Comparison of ENCODE assay signal across 14 mouse cellular contexts in genomic region chr11:75164051-75164450, GRCm38 (mm10). TPM values are rescaled to one million over a fixed set of nuclear protein-coding genes. Genes with fewer than 3 reads are reported as not detected.
DNase-seq lines count a peak whose midpoint lies in the region; ATAC-seq lines count a peak whose summit lies in the region.
"Had no signal": no experiment of that assay in that cellular context is flagged by ENCODE, and none has a peak within 500 bp of the region (broad histone marks: within the 10 kb centered on the region; RNA-seq: fewer than 3 reads in every experiment).

No protein-coding gene starts in this region.

- DNase-seq in gastrocnemius, postnatal 10 days = peak; percentile 4
- DNase-seq in gastrocnemius, postnatal 14 days = no peak
- DNase-seq in kidney, postnatal 10 days = no peak
- DNase-seq in midbrain, embryonic 11.5 days (ENCODE audit: low spot score, missing footprints) = peak; percentile 80
- no peak for DNase-seq in midbrain, embryonic 14.5 days
- no peak for DNase-seq in right cerebral cortex, adult 2 months (ENCODE audit: low spot score in 2 of 2)
- DNase-seq: cerebellum, adult 18-20 months; liver had no signal

- H3K4me2 ChIP-seq in kidney, embryonic 14.5 days (replicated peaks; ENCODE audit: low read depth, low read length) = peak overlapping the region; percentile 81
- no peak overlapping the region for H3K4me2 ChIP-seq in midbrain, embryonic 11.5 days
- H3K4me2 ChIP-seq in midbrain, embryonic 14.5 days (ENCODE audit: low read length) = no peak overlapping the region
- peak overlapping the region; percentile 85 for H3K4me2 ChIP-seq in stomach, embryonic 15.5 days
- H3K4me2 ChIP-seq: forebrain, embryonic 15.5 days; midbrain, embryonic 15.5 days had no signal

- peaks cover 39% of the 10 kb centered on the region for H3K27me3 ChIP-seq in kidney, embryonic 14.5 days (ENCODE audit: control insufficient read depth, insufficient read depth, low read length)
- H3K27me3 ChIP-seq in midbrain, embryonic 11.5 days (ENCODE audit: control insufficient read depth, insufficient read depth, low read length) = peaks cover 55% of the 10 kb centered on the region
- peaks cover 62% of the 10 kb centered on the region for H3K27me3 ChIP-seq in midbrain, embryonic 14.5 days (ENCODE audit: control insufficient read depth, insufficient read depth, low read length)
- H3K27me3 ChIP-seq in stomach, embryonic 15.5 days (replicated peaks) = peaks cover 29% of the 10 kb centered on the region

- 61% methylated on average over 2 of the region's 2 CpGs for WGBS in kidney, embryonic 14.5 days
- WGBS in midbrain, embryonic 11.5 days = 85% methylated on average over 2 of the region's 2 CpGs
- 82% methylated on average over 2 of the region's 2 CpGs for WGBS in midbrain, embryonic 14.5 days
- WGBS in stomach, embryonic 15.5 days = 67% methylated on average over 2 of the region's 2 CpGs

- H3K36me3 ChIP-seq in kidney, embryonic 14.5 days (ENCODE audit: control insufficient read depth, insufficient read depth, low read length) = peaks cover 72% of the 10 kb centered on the region
- no peaks in the 10 kb centered on the region; the same call in 1 of the 2 replicates for H3K36me3 ChIP-seq in midbrain, embryonic 11.5 days (ENCODE audit: control insufficient read depth, insufficient read depth, low read length)
- peaks cover 47% of the 10 kb centered on the region for H3K36me3 ChIP-seq in midbrain, embryonic 14.5 days (ENCODE audit: control insufficient read depth, insufficient read depth, low read length)
- peaks cover 20% of the 10 kb centered on the region; the same call in 1 of the 2 replicates for H3K36me3 ChIP-seq in stomach, embryonic 15.5 days

- peak overlapping the region; percentile 85; the same call in 1 of the 2 replicates for H3K9ac ChIP-seq in kidney, embryonic 14.5 days (ENCODE audit: low read depth, low read length)
- no peak overlapping the region for H3K9ac ChIP-seq in midbrain, embryonic 11.5 days (ENCODE audit: low read length)
- no peak overlapping the region for H3K9ac ChIP-seq in midbrain, embryonic 14.5 days (replicated peaks; ENCODE audit: low read length)
- peak overlapping the region; percentile 7; the same call in 1 of the 2 replicates for H3K9ac ChIP-seq in stomach, embryonic 15.5 days
- H3K9ac ChIP-seq: forebrain, embryonic 15.5 days; hindbrain, embryonic 13.5 days; midbrain, embryonic 15.5 days had no signal

- no peaks in the 10 kb centered on the region for H3K9me3 ChIP-seq in kidney, embryonic 14.5 days (ENCODE audit: control insufficient read depth, low read length)
- no peaks in the 10 kb centered on the region for H3K9me3 ChIP-seq in midbrain, embryonic 11.5 days (ENCODE audit: control insufficient read depth, low read length)
- H3K9me3 ChIP-seq in midbrain, embryonic 14.5 days (ENCODE audit: control insufficient read depth, low read length) = no peaks in the 10 kb centered on the region
- no peaks in the 10 kb centered on the region for H3K9me3 ChIP-seq in stomach, embryonic 15.5 days
- H3K9me3 ChIP-seq: forebrain, embryonic 15.5 days; hindbrain, embryonic 13.5 days; midbrain, embryonic 15.5 days had no signal

- H3K4me3 ChIP-seq in kidney, embryonic 14.5 days (ENCODE audit: low read length) = peak overlapping the region; percentile 77; the same call in 1 of the 2 replicates
- no peak overlapping the region for H3K4me3 ChIP-seq in midbrain, embryonic 11.5 days (ENCODE audit: low read depth, low read length)
- H3K4me3 ChIP-seq in midbrain, embryonic 14.5 days (replicated peaks; ENCODE audit: low read depth, low read length) = no peak overlapping the region
- no peak overlapping the region; the same call in 1 of the 2 replicates for H3K4me3 ChIP-seq in stomach, embryonic 15.5 days (replicated peaks)
- H3K4me3 ChIP-seq: forebrain, embryonic 15.5 days; midbrain, embryonic 15.5 days had no signal

- intact Hi-C loops in gastrocnemius, postnatal 14 days (cut with DNase I; ENCODE audit: low total_unique reads) = no loop called here

- H3K27ac ChIP-seq in kidney, embryonic 14.5 days (ENCODE audit: low read depth, low read length) = peak overlapping the region; percentile 96; the same call in 1 of the 2 replicates
- no peak overlapping the region for H3K27ac ChIP-seq in midbrain, embryonic 11.5 days (ENCODE audit: low read depth, low read length)
- H3K27ac ChIP-seq in midbrain, embryonic 14.5 days (replicated peaks; ENCODE audit: low read depth, low read length) = no peak overlapping the region
- peak overlapping the region; percentile 91 for H3K27ac ChIP-seq in stomach, embryonic 15.5 days
- H3K27ac ChIP-seq: forebrain, embryonic 15.5 days; hindbrain, embryonic 13.5 days; macrophage; midbrain, embryonic 15.5 days had no signal

- no peak for ATAC-seq in kidney, embryonic 14.5 days (ENCODE audit: low FRiP score, low TSS enrichment)
- no peak for ATAC-seq in midbrain, embryonic 11.5 days (ENCODE audit: low FRiP score)
- ATAC-seq in midbrain, embryonic 14.5 days (ENCODE audit: low FRiP score, low TSS enrichment) = no peak
- ATAC-seq in stomach, embryonic 15.5 days (ENCODE audit: insufficient read depth, low FRiP score, low read depth) = no peak
- ATAC-seq: forebrain, embryonic 15.5 days; midbrain, embryonic 15.5 days had no signal

- H3K4me1 ChIP-seq in kidney, embryonic 14.5 days (ENCODE audit: control insufficient read depth, insufficient read depth, low read length) = peaks cover 20% of the 10 kb centered on the region
- peaks cover 22% of the 10 kb centered on the region for H3K4me1 ChIP-seq in midbrain, embryonic 11.5 days (ENCODE audit: control insufficient read depth, insufficient read depth, low read length)
- peaks cover 11% of the 10 kb centered on the region for H3K4me1 ChIP-seq in midbrain, embryonic 14.5 days (ENCODE audit: control insufficient read depth, insufficient read depth, low read length)
- H3K4me1 ChIP-seq in stomach, embryonic 15.5 days = peaks cover 72% of the 10 kb centered on the region

RNA-seq across cellular contexts. Expression of gene Hic1, which starts 5.3 kb away (rescaled TPM):
- total RNA-seq in gastrocnemius, postnatal 10 days (2021) = 10 to 100 TPM; 21.1 to 27.1 TPM
- 10 to 100 TPM; 12.3 to 18.9 TPM for total RNA-seq in gastrocnemius, postnatal 14 days (2021)
- polyA plus RNA-seq in kidney, embryonic 14.5 days (2014; fragmentation: Nextera tagmentation; extraction: Ambion mirVana) = 16.9 and 26.6 TPM in 2 replicates
- 0.34 and 0.57 TPM in 2 replicates for polyA plus RNA-seq in midbrain, embryonic 11.5 days (2014; fragmentation: Nextera tagmentation; extraction: Ambion mirVana)
- polyA plus RNA-seq in midbrain, embryonic 14.5 days (2014; fragmentation: Nextera tagmentation; extraction: Ambion mirVana) = 0.66 and 0.92 TPM in 2 replicates
- 25.3 and 28.0 TPM in 2 replicates for polyA plus RNA-seq in stomach, embryonic 15.5 days (2015; fragmentation: Nextera tagmentation; extraction: Ambion mirVana)
- polyA plus RNA-seq: macrophage had no signal

RNA-seq across cellular contexts. Expression of gene Ovca2, which starts 14.6 kb away (rescaled TPM):
- total RNA-seq in gastrocnemius, postnatal 10 days (2021) = 1 to 10 TPM; 4.7 to 5.1 TPM
- total RNA-seq in gastrocnemius, postnatal 14 days (2021) = 1 to 10 TPM; 3.6 to 4.1 TPM
- 33.3 and 33.4 TPM in 2 replicates for polyA plus RNA-seq in kidney, embryonic 14.5 days (2014; fragmentation: Nextera tagmentation; extraction: Ambion mirVana)
- 28.5 and 29.8 TPM in 2 replicates for polyA plus RNA-seq in midbrain, embryonic 11.5 days (2014; fragmentation: Nextera tagmentation; extraction: Ambion mirVana)
- 15.4 and 20.2 TPM in 2 replicates for polyA plus RNA-seq in midbrain, embryonic 14.5 days (2014; fragmentation: Nextera tagmentation; extraction: Ambion mirVana)
- 21.0 and 22.2 TPM in 2 replicates for polyA plus RNA-seq in stomach, embryonic 15.5 days (2015; fragmentation: Nextera tagmentation; extraction: Ambion mirVana)

RNA-seq across cellular contexts. Expression of gene Dph1, which starts 27.0 kb away (rescaled TPM):
- total RNA-seq in gastrocnemius, postnatal 10 days (2021) = 1 to 10 TPM; 8.3 to 8.4 TPM
- total RNA-seq in gastrocnemius, postnatal 14 days (2021) = 1 to 10 TPM; 6.6 to 6.9 TPM
- 25.7 and 29.2 TPM in 2 replicates for polyA plus RNA-seq in kidney, embryonic 14.5 days (2014; fragmentation: Nextera tagmentation; extraction: Ambion mirVana)
- polyA plus RNA-seq in midbrain, embryonic 11.5 days (2014; fragmentation: Nextera tagmentation; extraction: Ambion mirVana) = 15.3 and 17.3 TPM in 2 replicates
- 13.7 and 14.8 TPM in 2 replicates for polyA plus RNA-seq in midbrain, embryonic 14.5 days (2014; fragmentation: Nextera tagmentation; extraction: Ambion mirVana)
- polyA plus RNA-seq in stomach, embryonic 15.5 days (2015; fragmentation: Nextera tagmentation; extraction: Ambion mirVana) = 18.4 and 21.3 TPM in 2 replicates

RNA-seq across cellular contexts. Expression of gene Rtn4rl1, which starts 29.5 kb away (rescaled TPM):
- 1 to 10 TPM; 3.2 to 3.8 TPM for total RNA-seq in gastrocnemius, postnatal 10 days (2021)
- 1 to 10 TPM; 2.1 to 3.0 TPM for total RNA-seq in gastrocnemius, postnatal 14 days (2021)
- polyA plus RNA-seq in kidney, embryonic 14.5 days (2014; fragmentation: Nextera tagmentation; extraction: Ambion mirVana) = 2.7 and 4.2 TPM in 2 replicates
- polyA plus RNA-seq in midbrain, embryonic 11.5 days (2014; fragmentation: Nextera tagmentation; extraction: Ambion mirVana) = 4.6 TPM in 2 replicates
- polyA plus RNA-seq in midbrain, embryonic 14.5 days (2014; fragmentation: Nextera tagmentation; extraction: Ambion mirVana) = 16.5 and 17.4 TPM in 2 replicates
- 2.2 and 2.3 TPM in 2 replicates for polyA plus RNA-seq in stomach, embryonic 15.5 days (2015; fragmentation: Nextera tagmentation; extraction: Ambion mirVana)

Comparison
In these comparisons a context has a peak if more than half of its experiments do, and no peak if none do; other contexts are left out.
1. DNase-seq: peak in gastrocnemius, postnatal 10 days (single experiment) and midbrain, embryonic 11.5 days (single experiment); none in gastrocnemius, postnatal 14 days (single experiment), kidney, postnatal 10 days (single experiment), midbrain, embryonic 14.5 days (single experiment) and right cerebral cortex, adult 2 months (0 of 2).
2. H3K27ac ChIP-seq: peak in kidney, embryonic 14.5 days (single experiment) and stomach, embryonic 15.5 days (single experiment); none in midbrain, embryonic 11.5 days (single experiment) and midbrain, embryonic 14.5 days (single experiment).
3. H3K4me2 ChIP-seq: peak in kidney, embryonic 14.5 days (single experiment) and stomach, embryonic 15.5 days (single experiment); none in midbrain, embryonic 11.5 days (single experiment) and midbrain, embryonic 14.5 days (single experiment).
4. H3K9ac ChIP-seq: peak in kidney, embryonic 14.5 days (single experiment) and stomach, embryonic 15.5 days (single experiment); none in midbrain, embryonic 11.5 days (single experiment) and midbrain, embryonic 14.5 days (single experiment).